Mouse (Mus musculus): Measurements from ENCODE around the gene Tcf20.
A peak's percentile ranks its signal among the peaks of the same experiment; 100 is the strongest.

Gene Tcf20

DNA sequence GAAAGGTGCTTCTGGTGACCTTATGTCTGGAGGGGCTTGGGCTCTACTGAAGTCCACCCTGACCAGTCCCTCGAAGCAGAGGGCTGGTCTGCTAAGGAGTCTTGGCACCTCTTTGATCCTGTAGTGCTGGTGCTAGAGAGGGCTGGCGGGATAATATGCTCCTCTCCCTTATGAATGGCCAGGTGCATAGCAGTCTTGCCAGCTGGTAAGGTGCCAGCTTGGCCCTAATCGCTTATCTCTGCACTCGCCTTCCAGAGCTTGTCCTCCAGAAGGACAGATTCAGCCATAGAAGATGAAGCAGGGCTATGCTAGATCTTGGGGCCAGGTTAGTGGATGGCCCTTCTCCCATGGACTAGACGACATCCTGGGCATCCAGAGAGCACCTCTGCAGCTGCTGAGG lies 64.1 kb downstream of the Tcf20 start:
- no peak for DNase-seq (ENCODE audit: low spot score in 2 of 2)

DNA sequence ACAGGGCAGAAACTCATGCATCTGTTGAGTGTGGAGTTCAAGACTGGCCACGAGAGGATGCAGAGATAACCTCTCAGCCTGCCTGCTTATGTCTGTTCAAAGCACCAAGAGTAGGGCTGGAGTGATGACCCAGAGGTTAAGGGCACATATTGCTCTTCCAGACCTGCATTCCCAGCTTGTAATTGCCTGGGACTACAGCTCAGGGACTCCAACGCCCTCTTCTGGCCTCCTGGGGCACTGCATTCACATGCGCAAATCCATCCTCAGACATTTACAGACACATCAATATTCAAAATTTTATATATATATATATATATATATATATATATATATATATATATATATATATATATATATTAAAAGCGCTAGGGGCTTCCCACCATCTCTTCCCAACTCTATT lies 64.9 kb downstream of the Tcf20 start:
- no peak for DNase-seq (ENCODE audit: low spot score in 2 of 2)

DNA sequence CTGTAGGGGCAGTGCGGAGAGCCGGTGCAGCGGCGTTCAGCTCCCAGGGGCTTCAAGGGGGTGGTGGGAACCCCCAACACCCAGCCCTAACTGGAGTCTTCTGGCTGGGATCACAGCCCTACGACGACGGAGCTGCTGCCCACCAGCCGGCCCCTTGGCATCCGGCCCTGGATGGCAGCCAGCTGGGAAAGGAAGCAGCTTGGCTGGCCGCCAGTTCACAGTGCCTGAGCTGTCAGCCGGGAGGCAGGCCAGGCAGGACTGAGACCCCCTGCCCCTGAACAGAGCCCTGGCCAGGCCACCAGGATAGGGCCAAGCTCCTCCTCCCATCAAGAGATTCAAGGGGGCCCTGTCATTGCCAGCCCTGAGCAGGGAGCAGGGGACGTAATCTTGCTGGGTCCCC lies 65.6 kb downstream of the Tcf20 start:
- peak; percentile 83 to 90 for DNase-seq (ENCODE audit: low spot score in 2 of 2)

DNA sequence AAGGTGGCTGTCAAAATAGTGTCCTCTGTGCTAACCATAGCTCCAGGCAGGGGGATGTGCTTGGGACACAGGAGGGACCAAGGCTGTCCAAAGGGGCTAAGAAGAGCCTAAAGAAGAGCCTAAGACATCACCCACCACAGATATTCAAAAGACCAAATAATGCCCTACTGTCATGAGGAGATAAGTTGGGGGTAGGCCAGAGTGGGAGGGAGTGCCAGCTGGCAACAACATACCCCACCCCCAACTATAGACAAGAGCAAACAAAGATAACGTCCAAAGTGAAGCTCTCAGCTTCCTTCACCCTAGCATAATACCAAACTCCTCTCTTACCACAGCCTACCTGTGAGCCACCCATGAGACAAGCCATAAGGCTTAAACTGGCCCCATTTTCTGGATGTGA lies 66.1 kb downstream of the Tcf20 start:
- DNase-seq (ENCODE audit: low spot score in 2 of 2): no peak

DNA sequence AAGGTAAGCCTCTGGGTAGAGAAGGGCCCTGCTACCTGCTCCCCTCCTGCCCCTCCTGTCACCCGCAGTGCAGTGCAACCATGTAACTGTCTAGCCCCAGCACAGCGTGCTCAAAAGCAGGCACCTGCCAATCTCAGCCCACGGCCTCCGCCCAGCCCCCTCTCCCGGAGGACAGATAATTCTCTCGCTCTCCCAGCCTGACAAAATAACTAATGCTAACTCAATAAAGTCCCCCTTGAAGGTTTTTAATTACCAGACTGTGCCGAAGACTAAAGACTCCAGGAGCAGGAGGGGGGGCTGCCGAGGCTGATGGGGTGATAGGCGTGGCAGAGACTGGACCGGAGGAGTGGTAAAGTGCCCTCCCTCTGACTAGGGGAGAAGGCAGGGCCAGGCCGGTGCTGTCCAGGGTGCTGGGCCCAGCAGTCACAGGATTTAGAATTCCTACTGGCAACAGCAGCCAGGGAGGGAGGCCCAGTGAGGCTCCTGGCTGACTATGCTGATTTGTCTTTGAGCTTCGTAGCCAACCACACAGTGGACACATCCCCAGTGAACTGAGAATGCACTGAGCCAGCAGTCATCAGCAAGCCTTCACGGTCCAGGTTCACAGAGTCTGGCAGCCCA lies 66.7 kb downstream of the Tcf20 start:
- no peak for DNase-seq (ENCODE audit: low spot score in 2 of 2)

DNA sequence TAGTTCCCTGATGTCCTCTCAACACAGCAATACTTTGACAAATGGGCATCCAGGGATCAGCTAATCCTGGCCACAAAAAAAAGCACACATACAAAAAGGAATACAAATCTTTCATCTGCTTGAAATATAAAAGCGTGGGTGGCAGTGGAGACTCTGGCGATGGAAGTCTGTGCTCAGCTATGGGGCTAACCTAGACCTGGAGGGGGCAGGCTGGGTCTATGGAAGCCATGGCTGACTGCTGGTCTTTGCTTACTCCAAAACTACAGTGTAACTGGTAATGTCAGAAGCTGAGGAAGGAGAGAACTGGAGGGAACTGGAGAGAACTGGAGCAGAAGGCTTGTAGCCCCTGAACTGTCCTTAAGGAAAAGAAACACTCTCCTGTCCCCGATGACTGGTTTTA lies 69.7 kb downstream of the Tcf20 start:
- no peak for DNase-seq (ENCODE audit: low spot score in 2 of 2)

DNA sequence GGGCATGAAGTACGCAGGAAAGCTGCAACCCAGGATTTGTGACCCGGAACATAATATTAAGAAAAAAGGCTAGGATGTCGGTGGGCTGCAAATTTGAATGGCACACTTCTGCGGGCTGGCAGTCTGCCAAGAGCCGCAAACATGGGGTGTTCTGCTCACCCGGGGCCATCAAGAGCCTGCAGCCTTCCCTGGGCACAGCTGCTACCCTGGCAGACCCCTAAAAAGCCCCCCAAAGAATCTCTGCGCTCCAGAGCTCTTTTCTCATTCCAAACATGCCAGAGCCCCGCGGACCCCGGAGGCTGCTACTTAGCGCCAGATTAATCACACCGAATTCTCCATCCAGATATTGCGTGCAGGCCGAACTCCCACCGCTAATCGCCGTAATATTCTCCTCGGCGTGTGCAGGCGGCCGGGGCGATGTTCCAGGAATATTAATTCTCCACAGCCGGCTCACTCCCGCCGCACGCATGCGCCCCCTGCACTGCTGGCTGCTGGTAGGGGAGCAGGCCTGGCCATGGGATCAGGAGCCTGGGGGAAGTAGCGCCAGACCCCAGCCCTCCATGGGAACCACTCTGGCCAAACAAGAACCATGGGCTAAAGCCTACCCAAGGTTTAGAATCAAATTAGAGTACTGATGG lies 70.3 kb downstream of the Tcf20 start:
- DNase-seq (ENCODE audit: low spot score in 2 of 2): peak in 1 of 2 experiments; percentile 72

DNA sequence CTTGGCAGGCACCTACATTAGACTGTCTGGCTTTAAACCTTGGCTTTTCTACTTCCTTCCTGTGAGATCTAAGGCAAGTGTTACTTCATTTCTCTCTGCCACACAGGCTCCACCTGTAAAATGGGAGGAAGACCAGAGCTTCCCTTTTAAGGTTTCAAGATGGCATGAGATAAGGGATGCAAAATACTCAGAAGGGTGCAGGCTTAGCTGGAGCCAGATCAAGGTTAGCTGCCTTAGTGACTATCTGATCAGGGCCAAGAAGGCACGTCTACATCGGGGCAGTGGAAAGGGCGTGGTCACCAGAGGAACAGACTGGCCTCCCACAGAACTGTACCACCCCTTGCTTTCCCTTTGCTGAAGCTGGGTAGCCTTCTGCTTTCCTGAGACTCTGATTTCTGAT lies 73.2 kb downstream of the Tcf20 start:
- no peak for DNase-seq (ENCODE audit: low spot score in 2 of 2)

DNA sequence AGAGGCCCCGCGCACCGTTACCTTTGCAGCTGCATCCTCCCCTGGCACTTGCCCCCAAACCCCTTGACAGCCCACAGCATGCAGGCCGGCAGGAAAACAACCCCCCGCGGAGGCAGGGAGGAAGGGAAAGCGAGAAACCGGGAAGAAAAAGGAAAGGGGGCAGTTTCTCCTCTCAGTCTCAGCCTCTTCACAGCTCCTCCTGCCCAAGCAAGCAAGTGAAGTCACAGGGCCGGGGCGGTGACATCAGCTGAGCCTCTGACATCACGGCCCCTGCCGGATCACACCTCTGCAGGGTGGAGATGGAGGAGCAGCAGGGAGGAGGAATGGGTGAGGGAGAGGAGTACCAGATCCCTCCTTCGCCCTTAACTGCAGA lies 75.7 kb downstream of the Tcf20 start:
- DNase-seq (ENCODE audit: low spot score in 2 of 2): no peak

DNA sequence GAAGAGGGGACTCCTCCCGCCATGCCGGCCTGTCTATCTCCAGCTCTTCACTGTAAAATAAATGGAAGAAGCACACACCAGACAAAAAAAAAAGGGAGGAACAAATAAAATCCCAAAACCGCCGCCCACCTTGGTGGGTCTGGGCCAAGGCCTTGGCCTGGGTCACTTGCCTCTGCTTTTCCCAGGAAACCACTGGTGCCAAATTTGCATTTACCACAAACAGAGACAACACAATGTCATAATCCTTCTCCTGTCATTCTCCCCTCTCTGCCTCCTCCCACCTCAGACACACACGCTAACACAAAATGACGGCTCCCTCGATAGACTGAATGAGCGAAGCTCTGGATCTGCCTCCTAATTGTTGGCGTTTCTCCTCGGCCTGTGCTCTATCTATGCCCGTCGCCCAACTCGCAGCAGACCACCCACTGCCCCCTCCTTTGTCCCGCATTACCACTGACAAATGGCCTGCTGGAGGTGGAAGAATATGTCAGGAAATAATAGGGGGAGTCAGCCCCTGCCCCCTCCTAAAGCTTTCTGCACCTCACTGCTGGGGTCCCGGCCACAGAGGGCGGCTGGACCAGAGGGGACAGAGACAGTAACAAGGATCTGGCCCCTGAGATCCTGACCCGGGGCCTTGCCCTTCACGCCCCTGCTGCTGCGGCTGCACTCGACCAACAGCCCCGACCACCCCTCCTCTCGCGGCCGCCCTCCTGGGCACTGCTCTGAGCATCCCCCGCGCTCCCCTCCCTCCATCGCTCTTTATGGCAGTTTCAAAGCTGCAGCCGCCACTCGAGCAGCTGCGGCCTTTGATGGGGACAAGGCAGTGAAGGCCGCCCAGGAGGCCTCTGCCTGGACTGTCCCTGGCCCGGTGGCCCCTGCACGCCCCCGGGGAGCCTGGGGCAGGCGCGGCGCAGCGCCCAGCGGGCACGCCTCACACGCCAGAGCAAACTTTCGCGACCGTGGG lies 76.4 kb downstream of the Tcf20 start:
- DNase-seq (ENCODE audit: low spot score in 2 of 2): peak in 1 of 2 experiments; percentile 32

DNA sequence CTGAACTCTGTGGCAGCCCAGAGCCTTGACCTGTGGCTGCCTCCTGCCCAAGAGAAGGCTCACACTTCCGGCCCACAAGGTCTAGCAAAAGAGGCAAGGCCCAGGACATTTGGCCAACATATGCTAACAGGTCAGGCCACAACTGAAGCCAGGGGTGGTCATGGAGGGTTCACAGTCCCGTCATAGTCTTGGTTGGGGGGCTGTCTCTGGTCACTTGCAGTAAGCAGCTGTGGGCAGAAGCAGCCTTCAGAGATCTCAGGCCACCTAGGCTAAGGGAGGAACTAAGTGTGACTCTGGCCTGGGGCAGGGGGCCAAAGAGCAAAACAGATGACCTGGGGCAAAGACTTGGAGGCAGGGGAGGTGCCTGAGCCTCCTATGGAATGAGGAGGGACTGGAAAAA lies 77.1 kb downstream of the Tcf20 start:
- DNase-seq (ENCODE audit: low spot score in 2 of 2): peak in 1 of 2 experiments; percentile 9

DNA sequence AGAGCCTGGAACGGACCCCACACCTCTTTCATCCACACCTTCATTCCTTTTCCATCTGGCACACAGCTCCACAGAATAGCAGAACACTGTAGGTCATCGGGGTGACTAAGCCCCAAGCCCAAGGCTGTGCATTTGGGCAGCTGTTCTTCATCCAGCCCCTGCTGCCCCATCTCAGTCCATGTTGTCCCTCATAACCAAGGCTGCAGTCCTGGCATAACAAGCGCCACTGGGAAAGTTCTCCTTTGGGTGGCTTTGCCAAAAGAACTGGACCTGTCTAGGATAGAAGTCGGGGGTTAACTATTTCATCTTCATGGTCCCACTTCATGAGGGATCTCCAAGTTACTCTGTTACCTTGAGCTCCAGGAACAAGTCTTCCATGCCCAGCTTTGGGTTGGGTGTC lies 77.9 kb downstream of the Tcf20 start:
- DNase-seq (ENCODE audit: low spot score in 2 of 2): no peak

DNA sequence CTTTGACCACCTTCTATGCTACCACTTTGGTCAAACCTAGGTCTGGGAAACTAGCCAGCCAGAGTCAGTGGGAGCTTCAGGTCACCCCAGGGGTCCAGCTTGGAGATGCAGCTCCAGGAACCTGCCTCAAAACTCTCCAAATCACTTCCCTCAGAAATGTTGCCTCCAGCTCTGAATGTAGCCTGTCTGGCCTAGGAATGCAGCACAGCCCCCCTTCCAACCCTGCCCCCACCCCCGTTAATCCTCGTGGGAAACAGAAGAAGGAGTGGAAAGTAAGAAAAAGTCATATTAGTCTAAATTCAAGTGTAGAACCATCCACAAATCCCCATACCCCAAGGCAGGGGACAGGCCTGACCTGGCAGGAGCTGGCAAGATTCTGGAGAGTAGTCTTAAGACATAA lies 79.2 kb downstream of the Tcf20 start:
- DNase-seq (ENCODE audit: low spot score in 2 of 2): no peak

DNA sequence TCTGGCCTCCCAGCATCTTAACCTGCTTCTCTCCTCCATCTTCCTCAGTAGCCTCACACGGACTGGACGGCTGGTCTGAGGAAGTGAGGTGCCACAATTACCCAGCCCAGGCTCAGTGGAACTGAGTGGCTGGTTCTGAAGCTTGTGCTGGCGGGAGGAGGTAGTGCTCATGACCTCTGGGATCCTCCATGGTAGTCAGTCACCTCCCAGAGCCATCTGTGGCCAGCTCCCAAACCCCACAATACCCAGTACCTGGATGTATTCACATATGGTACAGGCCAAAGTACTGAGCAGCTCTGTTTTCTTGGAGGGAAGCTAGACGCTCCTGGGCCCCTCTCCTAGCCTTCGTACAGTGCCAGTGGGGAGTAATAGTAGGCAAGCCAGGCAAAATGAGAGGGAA lies 80.4 kb downstream of the Tcf20 start:
- DNase-seq (ENCODE audit: low spot score in 2 of 2): no peak

DNA sequence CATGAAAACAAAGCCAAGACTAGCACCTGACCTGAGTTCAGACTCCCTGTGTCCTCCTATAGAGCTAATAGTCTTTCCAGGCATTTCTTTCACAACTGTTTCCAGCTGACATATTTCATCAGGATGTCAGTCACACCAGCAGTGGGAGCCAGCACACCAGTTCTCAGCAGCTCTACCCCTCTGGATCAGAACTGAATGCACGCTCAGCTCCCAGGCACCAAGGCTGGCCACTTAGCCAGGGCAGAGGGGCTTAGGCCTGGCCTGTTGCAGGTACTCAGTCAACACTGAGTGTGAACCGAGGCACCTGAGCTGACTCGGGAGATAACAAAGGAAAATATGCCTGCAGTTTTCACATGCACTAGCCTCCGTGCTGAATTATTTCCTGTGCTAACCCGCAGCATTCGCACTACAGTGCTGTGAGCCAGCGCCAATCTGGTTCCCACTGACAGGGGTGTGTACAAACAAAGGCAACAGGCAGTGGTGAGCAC lies 81.1 kb downstream of the Tcf20 start:
- DNase-seq (ENCODE audit: low spot score in 2 of 2): peak in 1 of 2 experiments; percentile 19

DNA sequence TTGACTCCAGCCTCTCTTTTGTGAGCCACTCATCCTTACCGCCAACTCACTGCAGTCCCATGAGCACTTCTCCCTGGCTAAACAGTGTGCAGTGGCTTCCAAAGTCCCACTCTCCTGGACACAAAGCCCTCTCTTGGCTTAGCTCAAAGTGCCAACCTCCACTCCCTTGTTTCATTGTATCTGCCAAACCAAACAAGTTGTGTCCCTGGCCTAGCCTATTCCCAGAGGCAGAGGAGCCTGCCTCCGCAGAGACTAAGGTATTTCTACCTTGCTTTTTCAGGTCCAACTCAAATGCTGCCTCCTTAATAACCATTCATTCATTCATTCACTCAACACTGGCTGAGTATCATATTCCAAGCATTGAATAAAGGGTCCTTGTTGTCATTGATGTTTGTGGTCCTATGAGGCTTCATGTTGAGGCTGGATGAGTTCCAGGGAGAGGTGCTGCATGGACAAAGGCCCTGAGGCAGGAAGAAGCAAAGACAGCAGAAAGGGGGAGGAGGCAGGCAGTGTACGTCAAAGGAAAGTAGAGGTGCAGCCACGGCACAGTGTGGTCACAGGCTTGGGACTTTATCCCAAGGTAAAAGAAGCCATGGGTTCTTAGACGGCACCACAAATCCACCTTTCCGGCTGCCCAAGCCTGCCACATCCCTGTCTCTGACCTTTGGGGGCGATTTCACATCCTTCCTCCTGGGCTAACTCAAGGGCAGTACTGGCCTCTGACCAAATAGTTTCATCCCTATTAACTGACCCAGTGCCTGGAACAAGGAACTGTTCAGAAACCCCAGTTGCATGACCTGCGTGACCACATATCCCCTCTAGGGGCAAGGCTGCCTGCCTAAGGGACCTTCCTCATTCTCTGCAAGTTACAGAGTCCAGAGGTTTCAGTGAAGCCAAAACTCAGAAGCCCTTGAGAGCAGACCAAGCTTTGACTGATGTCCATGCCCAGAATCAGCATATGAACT lies 82.0 kb downstream of the Tcf20 start:
- no peak for DNase-seq (ENCODE audit: low spot score in 2 of 2)

DNA sequence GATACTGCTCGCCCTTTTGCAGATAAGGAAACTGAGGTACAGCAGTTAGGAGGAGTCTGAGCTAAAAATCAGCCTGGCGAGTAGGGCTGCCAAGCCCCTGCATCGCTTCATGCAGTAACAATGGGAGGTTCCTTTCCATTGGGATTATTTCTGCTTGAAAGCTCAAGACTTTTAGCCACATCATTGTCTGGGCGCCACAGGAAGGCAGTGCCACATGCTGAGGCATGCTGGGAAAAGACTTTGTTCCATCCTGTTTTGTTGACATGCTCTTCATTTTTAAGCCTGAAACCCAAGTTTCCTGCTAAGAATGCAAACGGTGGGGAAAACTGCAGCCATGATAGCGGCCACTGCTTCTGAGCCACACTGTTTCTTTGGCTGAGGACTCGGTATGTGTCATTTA lies 83.1 kb downstream of the Tcf20 start:
- no peak for DNase-seq (ENCODE audit: low spot score in 2 of 2)

DNA sequence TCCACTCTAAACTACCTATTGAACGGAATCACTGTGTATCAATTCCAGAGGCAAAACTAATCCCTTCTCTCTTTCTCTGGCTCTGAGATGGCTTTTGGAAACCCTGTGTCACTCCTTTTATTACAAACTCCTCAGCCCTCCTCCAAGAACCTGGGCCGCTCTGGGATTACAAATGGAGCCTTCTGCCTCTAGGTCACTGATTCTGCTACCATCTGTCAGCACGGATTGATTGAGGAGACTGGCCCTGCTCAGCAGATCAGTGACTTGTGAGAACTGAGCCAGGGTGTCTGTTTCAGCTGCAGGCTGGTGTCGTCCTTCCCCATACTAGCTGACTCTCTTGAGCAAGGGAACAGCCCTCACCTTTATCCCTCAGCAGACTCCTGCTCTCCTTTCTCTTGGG lies 85.2 kb downstream of the Tcf20 start:
- no peak for DNase-seq (ENCODE audit: low spot score in 2 of 2)

DNA sequence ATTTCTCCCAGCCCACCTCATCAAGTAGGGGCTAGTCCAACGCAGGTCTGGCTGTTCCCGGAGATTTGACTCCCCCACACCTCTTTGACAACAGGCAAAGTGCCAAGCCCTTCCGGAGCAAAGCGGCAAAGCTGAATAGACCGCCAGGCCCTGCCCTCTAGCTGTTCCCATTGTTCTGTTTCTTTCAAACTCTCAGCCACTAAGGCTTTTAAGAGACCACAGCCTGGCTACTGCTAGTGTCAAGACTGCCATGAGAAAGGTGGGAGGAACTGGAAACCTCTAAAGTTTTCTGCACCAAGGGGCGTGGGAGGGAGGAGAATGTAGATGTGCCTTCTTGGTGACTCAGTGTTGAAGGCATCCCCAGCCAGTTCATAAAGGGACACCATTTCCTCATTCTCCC lies 86.4 kb downstream of the Tcf20 start:
- DNase-seq (ENCODE audit: low spot score in 2 of 2): no peak

DNA sequence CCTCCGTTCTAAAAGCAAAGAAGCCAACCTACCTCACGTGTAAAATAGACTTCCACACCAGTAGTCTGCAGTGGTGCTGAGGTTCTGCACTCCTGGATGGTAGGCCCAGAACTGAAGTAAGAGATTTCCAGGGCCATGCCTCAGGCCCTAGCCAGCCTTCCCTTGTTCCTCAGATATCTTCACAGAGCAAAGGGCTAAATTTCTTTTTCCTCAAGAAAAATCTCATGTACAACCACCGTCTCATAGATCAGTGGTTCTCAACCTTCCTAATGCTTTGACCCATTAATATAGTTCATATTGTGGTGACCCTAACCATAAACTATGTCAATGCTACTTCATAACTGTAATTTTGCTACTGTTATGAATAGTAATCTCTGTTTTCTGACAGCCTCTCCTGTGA lies 87.3 kb downstream of the Tcf20 start:
- no peak for DNase-seq (ENCODE audit: low spot score in 2 of 2)

DNA sequence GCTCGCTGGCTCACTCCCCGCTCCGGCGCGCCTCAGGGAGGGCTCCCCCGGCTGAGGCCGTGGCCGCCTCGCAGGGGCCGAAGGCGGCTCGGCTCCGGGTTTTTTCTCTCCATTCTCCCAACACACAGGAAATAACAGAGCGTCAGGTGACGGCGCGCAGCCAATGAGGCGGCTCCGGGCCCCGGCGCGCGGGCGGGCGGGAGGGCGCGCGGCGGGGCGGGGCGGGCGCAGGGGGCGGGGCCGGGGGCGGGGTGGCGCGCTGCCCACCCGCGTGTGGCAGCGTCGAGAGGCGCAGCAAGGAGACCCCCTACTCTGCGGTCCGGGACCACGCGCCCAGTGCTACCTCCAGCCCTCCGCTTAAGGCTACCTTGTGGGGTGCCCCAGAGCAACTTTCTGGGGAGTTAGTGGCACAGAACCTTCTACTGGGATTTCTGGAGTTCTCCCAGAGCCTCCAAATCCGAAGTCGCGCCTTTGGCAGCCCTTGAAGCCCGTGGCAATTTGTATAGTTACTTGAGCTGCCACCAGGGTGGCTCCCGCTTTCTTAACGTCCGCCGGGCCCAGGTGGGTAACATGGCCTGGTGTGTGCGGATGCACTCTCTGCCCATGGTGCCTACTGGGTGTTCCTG lies 87.9 kb downstream of the Tcf20 start:
- DNase-seq (ENCODE audit: low spot score in 2 of 2): peak in 1 of 2 experiments; percentile 78
